Mouse (Mus musculus): ENCODE results near the gene Gapdhs.
"Not testable (repeated sequence)": the region's sequence is repeated elsewhere in the genome, so short reads cannot be mapped to it uniquely, and the experiment has no call there.

Gapdhs gene

GRCm38 (mm10) chr7:30744022-30744598, 629 bp upstream of the Gapdhs start:
- DNase-seq = peak; percentile 67

GRCm38 (mm10) chr7:30742570-30742969, 911 bp downstream of the Gapdhs start:
- DNase-seq = not testable (repeated sequence)

- no peak for DNase-seq
Observed at GRCm38 (mm10) chr7:30736211-30736610, 7.3 kb downstream of the Gapdhs start.

GRCm38 (mm10) chr7:30730064-30730722, 13.3 kb downstream of the Gapdhs start:
- DNase-seq = not testable (repeated sequence)

GRCm38 (mm10) chr7:30729396-30730063, 14.0 kb downstream of the Gapdhs start, which contains the start of gene Tmem147:
TSS of gene Tmem147 (minus strand) at chr7:30729540.
- peak; percentile 95 for DNase-seq

- DNase-seq = no peak
Observed at GRCm38 (mm10) chr7:30728739-30729395, 14.6 kb downstream of the Gapdhs start.

GRCm38 (mm10) chr7:30728214-30728613, 15.3 kb downstream of the Gapdhs start:
- DNase-seq = no peak

- no peak for DNase-seq
Observed at GRCm38 (mm10) chr7:30723274-30723953, 20.1 kb downstream of the Gapdhs start.

- DNase-seq = no peak
Observed at GRCm38 (mm10) chr7:30721286-30721685, 22.2 kb downstream of the Gapdhs start.

GRCm38 (mm10) chr7:30719669-30720068, 23.8 kb downstream of the Gapdhs start:
- no peak for DNase-seq

GRCm38 (mm10) chr7:30717716-30718046, 25.8 kb downstream of the Gapdhs start:
- DNase-seq = no peak

GRCm38 (mm10) chr7:30717006-30717715, 26.3 kb downstream of the Gapdhs start:
- DNase-seq = peak; percentile 57

- DNase-seq = no peak
Observed at GRCm38 (mm10) chr7:30711942-30712341, 31.5 kb downstream of the Gapdhs start, which contains the start of gene Atp4a. TSS of gene Atp4a (plus strand) at chr7:30712209.

GRCm38 (mm10) chr7:30707441-30707840, 36.0 kb downstream of the Gapdhs start:
- no peak for DNase-seq

GRCm38 (mm10) chr7:30706214-30706882, 37.1 kb downstream of the Gapdhs start:
- no peak for DNase-seq

- DNase-seq = no peak
Observed at GRCm38 (mm10) chr7:30698589-30698988, 44.9 kb downstream of the Gapdhs start, which contains the start of gene 2200002J24Rik. TSS of gene 2200002J24Rik (plus strand) at chr7:30698926.

- no peak for DNase-seq
Observed at GRCm38 (mm10) chr7:30698101-30698500, 45.4 kb downstream of the Gapdhs start.

GRCm38 (mm10) chr7:30688325-30688724, 55.2 kb downstream of the Gapdhs start:
- no peak for DNase-seq

GRCm38 (mm10) chr7:30683425-30683824, 60.1 kb downstream of the Gapdhs start:
- no peak for DNase-seq

GRCm38 (mm10) chr7:30681897-30682296, 61.6 kb downstream of the Gapdhs start:
- DNase-seq = no peak
